Mouse (Mus musculus) erythroid progenitor cell, adult 5-6 weeks (primary cell): ENCODE data around the gene Lce1e. TPM values are rescaled to one million over a fixed set of nuclear protein-coding genes. Genes with fewer than 3 reads are reported as not detected.

Experiments used
- ATAC-seq: replicated peaks from 2 replicates; pipeline ENCODE4 v1.8.0; 2016; ENCODE audit warnings: moderate number of reproducible peaks, mild to moderate bottlenecking, moderate TSS enrichment, inconsistent platforms; ENCODE audit not compliant: poor library complexity, low FRiP score, severe bottlenecking
- total RNA-seq, 2 experiments: library from RNA; stranded (forward) in 1 of 2; stranded (reverse) in 1 of 2; fragments of 150-400 nt in 1 of 2; fragments of 186-747, 209-891 nt in 1 of 2; gene quantifications; 2 replicates each; pipeline versions ENCODE4 v1.2.3 to v1.2.4; 2015 to 2017; ENCODE audit warnings: low replicate concordance in 2 of 2

Lce1e gene
- total RNA-seq (2015; ENCODE audit: low replicate concordance) (not detected in 2 replicates), total RNA-seq (2017; ENCODE audit: low replicate concordance) (not detected in 2 replicates)

DNA sequence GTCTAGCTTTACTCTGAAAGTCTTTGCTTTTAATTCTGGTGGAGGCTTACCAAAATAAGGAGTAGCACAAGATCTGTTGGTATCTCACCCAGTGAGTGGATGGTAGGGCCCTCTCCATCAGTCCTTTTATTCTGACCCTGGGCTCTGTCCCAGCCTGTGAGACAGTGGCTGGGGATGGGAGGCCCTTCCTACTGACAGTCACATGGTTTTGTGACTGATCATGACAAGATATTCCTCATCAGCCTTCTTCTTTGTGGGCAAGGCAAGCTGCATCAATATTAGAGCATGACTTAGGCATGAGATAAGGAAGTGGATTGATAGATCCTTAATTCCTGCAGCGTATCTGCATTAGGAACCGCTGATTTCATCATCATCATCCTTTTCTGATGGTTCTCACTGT is at the start of gene Lce1e:
TSS of gene Lce1e (minus strand) at position 101 of the 400 bp plus-strand sequence.
- no peak for ATAC-seq

DNA sequence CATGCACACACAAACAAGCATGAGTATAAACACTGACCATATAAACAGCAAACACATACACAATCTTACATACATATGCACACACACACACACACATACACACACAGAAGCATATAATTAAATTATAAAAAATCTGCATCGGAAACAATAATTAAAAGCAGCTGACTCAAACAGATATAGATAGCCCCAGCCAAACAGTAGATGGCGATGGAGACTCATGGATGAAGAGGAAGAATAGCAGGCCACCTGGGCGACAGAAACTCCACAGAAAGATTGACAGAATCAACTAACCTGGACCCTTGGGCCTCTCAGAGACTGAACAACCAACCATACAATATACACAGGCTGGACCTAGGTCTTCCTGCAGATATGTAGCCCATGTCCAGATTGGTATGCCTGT is 44.3 kb upstream of the Lce1e start:
- ATAC-seq = no peak

DNA sequence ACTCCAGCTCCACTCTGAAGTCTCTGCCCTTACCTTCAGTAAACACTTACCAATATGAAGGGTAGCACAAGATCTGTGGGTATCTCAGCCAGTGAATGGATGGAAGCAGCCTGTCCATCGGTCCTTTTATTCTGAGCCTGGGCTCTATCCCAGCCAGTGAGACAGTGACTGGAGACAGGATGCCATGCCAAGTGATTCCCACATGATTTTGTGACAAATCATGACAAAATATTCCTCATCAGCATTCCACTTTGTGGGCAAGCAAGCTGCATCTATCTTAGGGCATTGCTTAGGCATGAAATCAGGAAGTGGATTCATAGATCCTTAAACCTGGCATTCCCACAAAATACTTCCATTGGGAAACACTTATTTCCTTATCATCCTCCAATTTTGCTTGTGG is 43.4 kb upstream of the Lce1e start, which contains the start of gene Lce1g:
TSS of gene Lce1g (minus strand) at position 101 of the 400 bp plus-strand sequence.
- ATAC-seq = no peak

DNA sequence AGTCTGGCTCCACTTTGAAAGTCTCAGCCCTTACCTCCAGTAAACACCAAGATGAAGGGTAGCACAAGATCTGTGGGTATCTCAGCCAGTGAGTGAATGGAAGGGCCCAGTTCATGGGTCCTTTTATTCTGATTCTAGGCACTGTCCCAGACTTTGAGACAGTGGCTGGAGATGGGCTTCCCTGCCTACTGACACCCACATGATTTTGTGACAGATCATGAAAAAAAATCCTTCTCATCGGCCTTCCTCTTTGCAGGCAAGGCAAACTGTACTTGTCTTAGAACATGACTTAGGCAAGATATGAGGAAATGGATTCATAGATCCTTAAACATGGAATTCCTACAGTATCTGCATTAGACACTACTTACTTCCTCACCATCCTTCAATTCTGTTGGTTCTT is 30.1 kb upstream of the Lce1e start, which contains the start of gene Gm38119:
TSS of gene Gm38119 (minus strand) at position 101 of the 400 bp plus-strand sequence.
- ATAC-seq = no peak

DNA sequence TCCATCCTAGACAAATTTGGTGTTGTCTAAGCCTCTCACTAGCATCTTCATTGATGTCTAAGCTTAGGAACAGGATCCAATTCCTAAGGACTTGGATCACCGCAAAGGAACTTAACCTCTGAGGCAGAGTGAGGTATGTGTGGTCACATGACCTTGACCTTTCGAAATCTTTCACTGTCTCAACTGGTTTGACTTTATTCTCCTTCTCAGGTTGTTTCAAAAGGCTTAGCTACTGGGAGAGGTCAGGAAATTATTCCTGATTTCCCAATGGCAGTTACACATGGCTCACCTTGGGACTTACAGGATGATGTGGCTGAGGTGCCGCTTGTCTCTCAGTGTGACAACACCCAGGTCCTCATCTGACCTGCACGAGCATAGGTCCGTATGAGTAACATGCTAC is 13.8 kb upstream of the Lce1e start:
- ATAC-seq = no peak

DNA sequence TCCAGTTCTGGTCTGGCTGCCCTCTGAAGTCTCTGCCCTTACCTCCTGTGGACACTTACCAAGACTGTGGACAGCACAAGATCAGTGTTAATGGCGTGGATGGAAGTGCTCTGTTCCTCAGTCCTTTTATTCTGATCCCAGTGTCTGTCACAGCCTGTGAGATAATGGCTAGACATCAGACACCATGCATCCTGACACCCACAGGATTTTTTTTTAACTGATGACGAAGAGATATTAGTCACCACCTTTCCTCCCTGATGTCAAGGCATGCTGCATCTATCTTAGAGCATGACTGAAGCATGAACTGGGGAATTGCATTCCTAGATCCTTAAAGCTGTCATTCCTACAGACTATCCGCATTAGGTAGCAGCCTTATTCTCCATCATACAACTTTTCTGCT is 11.4 kb upstream of the Lce1e start, which contains the start of gene Lce1f:
TSS of gene Lce1f (minus strand) at position 101 of the 400 bp plus-strand sequence.
- no peak for ATAC-seq

DNA sequence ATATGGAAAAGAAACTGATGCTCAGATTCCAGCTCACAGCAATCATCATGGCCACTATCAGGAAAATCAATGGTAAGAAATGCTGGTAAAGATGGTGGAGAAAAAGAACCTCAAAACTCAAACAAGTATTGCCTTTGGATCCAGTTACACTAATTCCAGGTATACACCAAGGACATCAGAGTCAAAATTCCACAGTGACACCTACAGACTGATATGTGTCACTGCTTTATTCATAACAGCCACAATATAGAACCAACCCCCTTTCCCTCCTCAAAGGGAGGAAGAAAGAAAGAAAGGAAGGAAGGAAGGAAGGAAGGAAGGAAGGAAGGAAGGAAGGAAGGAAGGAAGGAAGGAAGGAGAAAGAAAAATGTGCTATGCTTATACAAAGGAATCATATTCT is 6.2 kb upstream of the Lce1e start:
- ATAC-seq = no peak

DNA sequence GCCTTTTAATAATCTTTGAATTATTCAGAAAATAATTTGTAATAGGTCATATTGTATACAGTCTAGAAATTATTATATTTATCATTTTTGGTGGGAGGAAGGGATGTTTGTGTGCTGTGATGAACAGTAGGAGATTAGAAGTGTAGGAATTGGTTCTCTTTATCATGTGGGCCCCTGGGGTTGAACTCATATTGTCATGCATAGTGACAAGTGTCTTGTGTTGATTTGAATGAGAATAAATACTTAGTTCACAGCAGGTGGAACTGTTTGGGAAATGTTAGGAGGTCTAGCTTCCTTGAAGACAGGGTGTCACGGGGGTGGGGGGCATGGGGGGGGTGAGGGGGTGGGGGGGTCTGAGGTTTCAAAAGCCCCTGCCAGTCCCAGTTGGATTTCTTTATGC is 14.3 kb downstream of the Lce1e start:
- ATAC-seq = no peak

DNA sequence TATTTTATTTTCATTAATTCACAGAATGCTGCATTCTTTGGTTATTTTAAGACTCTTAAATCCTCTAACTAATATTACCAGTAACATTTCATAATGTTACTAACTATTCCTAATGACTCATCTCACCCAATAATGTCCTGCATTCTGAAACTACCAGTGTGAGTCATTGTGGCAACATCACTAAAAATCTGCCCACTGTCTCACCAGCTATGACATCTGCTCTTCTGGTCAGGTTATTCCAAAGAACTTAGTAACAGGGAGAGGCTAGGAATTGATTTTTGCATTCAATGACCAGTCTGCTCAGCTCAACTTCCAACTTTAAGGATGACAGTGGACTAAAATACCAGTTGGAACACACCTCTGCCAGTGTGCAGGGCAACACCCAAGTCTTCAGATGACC is 17.2 kb downstream of the Lce1e start:
- no peak for ATAC-seq

DNA sequence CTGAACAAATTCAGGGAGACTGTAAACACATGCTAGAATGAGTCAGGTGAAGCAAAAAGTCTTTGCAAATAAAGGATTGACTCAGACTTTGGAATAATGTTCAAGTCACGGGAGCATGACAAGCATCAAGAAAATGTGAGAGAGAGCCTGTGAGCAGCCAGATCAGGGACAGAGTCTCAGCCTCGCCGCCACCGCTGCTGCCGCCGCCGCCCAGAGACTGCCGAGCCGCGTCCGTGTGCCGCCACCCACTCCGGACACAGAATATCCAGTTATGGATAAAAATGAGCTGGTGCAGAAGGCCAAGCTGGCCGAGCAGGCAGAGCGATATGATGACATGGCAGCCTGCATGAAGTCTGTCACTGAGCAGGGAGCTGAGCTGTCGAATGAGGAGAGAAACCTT is 19.7 kb downstream of the Lce1e start:
- peak; percentile 88 for ATAC-seq

DNA sequence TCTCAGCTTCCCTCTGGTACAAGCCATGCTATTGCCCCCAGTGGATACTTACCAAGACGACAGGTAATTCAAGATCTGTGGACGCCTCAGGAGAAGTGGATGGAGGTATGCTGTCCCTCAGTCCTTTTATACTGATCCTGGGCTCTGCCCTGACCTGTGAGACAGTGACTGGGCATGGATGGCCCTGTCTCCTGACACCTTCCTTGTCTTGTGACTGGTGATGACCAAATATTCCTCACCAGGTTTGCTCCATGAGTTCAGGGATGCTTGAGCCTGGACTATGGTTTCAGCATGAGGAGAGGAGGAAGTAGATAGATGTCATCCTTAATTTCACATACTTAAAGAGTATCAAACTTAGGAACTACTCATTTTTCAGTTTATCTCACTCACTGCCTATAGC is 21.8 kb downstream of the Lce1e start, which contains the start of gene Lce1d:
TSS of gene Lce1d (minus strand) at position 101 of the 400 bp plus-strand sequence.
- no peak for ATAC-seq

DNA sequence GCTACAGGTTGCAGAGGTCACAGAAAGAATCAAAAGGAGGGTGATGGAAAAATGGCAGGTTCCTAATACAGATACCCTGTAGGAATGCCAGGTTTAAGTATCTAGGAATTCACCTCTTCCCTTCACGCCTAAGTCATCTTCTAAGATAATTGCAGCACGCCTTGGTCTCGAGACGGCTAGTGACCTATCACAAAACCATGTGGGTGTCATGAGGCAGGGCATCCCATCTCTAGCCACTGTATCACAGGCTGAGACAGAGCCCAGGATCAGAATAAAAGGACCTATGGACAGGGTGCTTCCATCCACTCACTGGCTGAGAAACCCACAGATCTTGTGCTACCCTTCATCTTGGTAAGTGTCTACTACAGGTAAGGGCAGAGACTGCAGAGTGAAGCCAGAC is 29.9 kb downstream of the Lce1e start, which contains the start of gene Lce1c:
TSS of gene Lce1c (plus strand) at position 301 of the 400 bp plus-strand sequence.
- no peak for ATAC-seq

DNA sequence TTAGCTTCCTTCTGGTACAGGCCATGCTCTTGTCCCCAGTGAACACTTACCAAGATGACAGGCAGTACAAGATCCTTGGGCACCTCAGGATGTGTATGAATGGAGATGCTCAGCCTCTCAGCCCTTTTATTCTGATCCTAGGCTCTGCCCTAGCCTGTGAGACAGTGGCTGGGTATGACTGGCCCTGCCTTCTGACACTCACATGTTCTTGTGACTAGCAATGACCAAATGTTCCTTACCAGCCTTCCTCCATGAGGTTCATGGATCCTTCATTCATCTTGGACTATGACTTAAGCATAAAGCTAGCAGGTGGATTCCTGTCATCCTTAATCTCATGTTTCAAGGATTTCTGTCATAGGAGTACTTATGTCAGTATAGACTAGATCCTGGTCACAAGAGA is 38.7 kb downstream of the Lce1e start, which contains the start of gene Lce1a2:
TSS of gene Lce1a2 (minus strand) at position 101 of the 400 bp plus-strand sequence.
- no peak for ATAC-seq

Other genes starting within 250 kb of the Lce1e start
- gene Sprr1a, start 223.2 kb downstream of the Lce1e start, total RNA-seq (2015; ENCODE audit: low replicate concordance) = not detected in 2 replicates
- not detected in 2 replicates for gene Sprr1a, start 223.2 kb downstream of the Lce1e start, total RNA-seq (2017; ENCODE audit: low replicate concordance)
- gene Sprr4, start 208.6 kb downstream of the Lce1e start, total RNA-seq (2015; ENCODE audit: low replicate concordance) = not detected in 2 replicates
- not detected in 2 replicates for gene Sprr4, start 208.6 kb downstream of the Lce1e start, total RNA-seq (2017; ENCODE audit: low replicate concordance)
- gene 2310046K23Rik, start 174.6 kb downstream of the Lce1e start, total RNA-seq (2015; ENCODE audit: low replicate concordance) = not detected in 2 replicates
- gene 2310046K23Rik, start 174.6 kb downstream of the Lce1e start, total RNA-seq (2017; ENCODE audit: low replicate concordance) = not detected in 2 replicates
- gene Ivl, start 135.3 kb downstream of the Lce1e start, total RNA-seq (2015; ENCODE audit: low replicate concordance) = not detected in 2 replicates
- gene Ivl, start 135.3 kb downstream of the Lce1e start, total RNA-seq (2017; ENCODE audit: low replicate concordance) = 0.39 TPM in 1 of 2 replicates, not detected in the other
- not detected in 2 replicates for gene Smcp, start 120.1 kb downstream of the Lce1e start, total RNA-seq (2015; ENCODE audit: low replicate concordance)
- gene Smcp, start 120.1 kb downstream of the Lce1e start, total RNA-seq (2017; ENCODE audit: low replicate concordance) = not detected in 2 replicates
- not detected in 2 replicates for gene 2210017I01Rik, start 101.6 kb downstream of the Lce1e start, total RNA-seq (2015; ENCODE audit: low replicate concordance)
- gene 2210017I01Rik, start 101.6 kb downstream of the Lce1e start, total RNA-seq (2017; ENCODE audit: low replicate concordance) = not detected in 2 replicates
- not detected in 2 replicates for gene Lce6a, start 87.4 kb downstream of the Lce1e start, total RNA-seq (2015; ENCODE audit: low replicate concordance)
- not detected in 2 replicates for gene Lce6a, start 87.4 kb downstream of the Lce1e start, total RNA-seq (2017; ENCODE audit: low replicate concordance)
- not detected in 2 replicates for gene Lce1a1, start 60.8 kb downstream of the Lce1e start, total RNA-seq (2015; ENCODE audit: low replicate concordance)
- gene Lce1a1, start 60.8 kb downstream of the Lce1e start, total RNA-seq (2017; ENCODE audit: low replicate concordance) = not detected in 2 replicates
- not detected in 2 replicates for gene Lce1b, start 52.1 kb downstream of the Lce1e start, total RNA-seq (2015; ENCODE audit: low replicate concordance)
- gene Lce1b, start 52.1 kb downstream of the Lce1e start, total RNA-seq (2017; ENCODE audit: low replicate concordance) = not detected in 2 replicates
- not detected in 2 replicates for gene Lce1a2, start 38.8 kb downstream of the Lce1e start, total RNA-seq (2015; ENCODE audit: low replicate concordance)
- not detected in 2 replicates for gene Lce1a2, start 38.8 kb downstream of the Lce1e start, total RNA-seq (2017; ENCODE audit: low replicate concordance)
- gene Lce1c, start 29.8 kb downstream of the Lce1e start, total RNA-seq (2015; ENCODE audit: low replicate concordance) = not detected in 2 replicates
- not detected in 2 replicates for gene Lce1c, start 29.8 kb downstream of the Lce1e start, total RNA-seq (2017; ENCODE audit: low replicate concordance)
- not detected in 2 replicates for gene Lce1d, start 21.9 kb downstream of the Lce1e start, total RNA-seq (2015; ENCODE audit: low replicate concordance)
- not detected in 2 replicates for gene Lce1d, start 21.9 kb downstream of the Lce1e start, total RNA-seq (2017; ENCODE audit: low replicate concordance)
- gene Lce1f, start 11.3 kb upstream of the Lce1e start, total RNA-seq (2015; ENCODE audit: low replicate concordance) = not detected in 2 replicates
- not detected in 2 replicates for gene Lce1f, start 11.3 kb upstream of the Lce1e start, total RNA-seq (2017; ENCODE audit: low replicate concordance)
- gene Gm38119, start 30.0 kb upstream of the Lce1e start, total RNA-seq (2015; ENCODE audit: low replicate concordance) = not detected in 2 replicates
- gene Gm38119, start 30.0 kb upstream of the Lce1e start, total RNA-seq (2017; ENCODE audit: low replicate concordance) = not detected in 2 replicates
- gene Lce1g, start 43.3 kb upstream of the Lce1e start, total RNA-seq (2015; ENCODE audit: low replicate concordance) = not detected in 2 replicates
- not detected in 2 replicates for gene Lce1g, start 43.3 kb upstream of the Lce1e start, total RNA-seq (2017; ENCODE audit: low replicate concordance)
- gene Lce1h, start 56.0 kb upstream of the Lce1e start, total RNA-seq (2015; ENCODE audit: low replicate concordance) = not detected in 2 replicates
- not detected in 2 replicates for gene Lce1h, start 56.0 kb upstream of the Lce1e start, total RNA-seq (2017; ENCODE audit: low replicate concordance)
- gene Lce1i, start 69.8 kb upstream of the Lce1e start, total RNA-seq (2015; ENCODE audit: low replicate concordance) = not detected in 2 replicates
- gene Lce1i, start 69.8 kb upstream of the Lce1e start, total RNA-seq (2017; ENCODE audit: low replicate concordance) = not detected in 2 replicates
- not detected in 2 replicates for gene Lce1j, start 81.4 kb upstream of the Lce1e start, total RNA-seq (2015; ENCODE audit: low replicate concordance)
- gene Lce1j, start 81.4 kb upstream of the Lce1e start, total RNA-seq (2017; ENCODE audit: low replicate concordance) = not detected in 2 replicates
- not detected in 2 replicates for gene Lce1k, start 98.8 kb upstream of the Lce1e start, total RNA-seq (2015; ENCODE audit: low replicate concordance)
- not detected in 2 replicates for gene Lce1k, start 98.8 kb upstream of the Lce1e start, total RNA-seq (2017; ENCODE audit: low replicate concordance)
- gene Kprp, start 118.2 kb upstream of the Lce1e start, total RNA-seq (2015; ENCODE audit: low replicate concordance) = not detected in 2 replicates
- gene Kprp, start 118.2 kb upstream of the Lce1e start, total RNA-seq (2017; ENCODE audit: low replicate concordance) = not detected in 2 replicates
- gene Lce1l, start 142.2 kb upstream of the Lce1e start, total RNA-seq (2015; ENCODE audit: low replicate concordance) = not detected in 2 replicates
- gene Lce1l, start 142.2 kb upstream of the Lce1e start, total RNA-seq (2017; ENCODE audit: low replicate concordance) = not detected in 2 replicates
- gene 2310050C09Rik, start 161.1 kb upstream of the Lce1e start, total RNA-seq (2015; ENCODE audit: low replicate concordance) = not detected in 2 replicates
- not detected in 2 replicates for gene 2310050C09Rik, start 161.1 kb upstream of the Lce1e start, total RNA-seq (2017; ENCODE audit: low replicate concordance)
- not detected in 2 replicates for gene Lce3a, start 217.2 kb upstream of the Lce1e start, total RNA-seq (2015; ENCODE audit: low replicate concordance)
- not detected in 2 replicates for gene Lce3a, start 217.2 kb upstream of the Lce1e start, total RNA-seq (2017; ENCODE audit: low replicate concordance)
- not detected in 2 replicates for gene Lce3b, start 223.9 kb upstream of the Lce1e start, total RNA-seq (2015; ENCODE audit: low replicate concordance)
- gene Lce3b, start 223.9 kb upstream of the Lce1e start, total RNA-seq (2017; ENCODE audit: low replicate concordance) = not detected in 2 replicates
- not detected in 2 replicates for gene Lce3c, start 235.4 kb upstream of the Lce1e start, total RNA-seq (2015; ENCODE audit: low replicate concordance)
- gene Lce3c, start 235.4 kb upstream of the Lce1e start, total RNA-seq (2017; ENCODE audit: low replicate concordance) = not detected in 2 replicates
- gene Lce3d, start 248.3 kb upstream of the Lce1e start, total RNA-seq (2015; ENCODE audit: low replicate concordance) = not detected in 2 replicates
- gene Lce3d, start 248.3 kb upstream of the Lce1e start, total RNA-seq (2017; ENCODE audit: low replicate concordance) = not detected in 2 replicates